Mouse (Mus musculus) MEL (cell line): Measurements from ENCODE around the gene Mfn2. TPM values are rescaled to one million over a fixed set of nuclear protein-coding genes. Genes with fewer than 3 reads are reported as not detected.

Experiments
- DNase-seq: peaks from one replicate; pipeline ENCODE4 v3.0.0; 2011; ENCODE audit warnings: low read depth, low spot score
- H3K27ac ChIP-seq: 2 replicates; pipeline ENCODE4 v1.5.1; 2012; ENCODE audit warnings: low read depth, mild to moderate bottlenecking, control low read depth, low read length, moderate library complexity; ENCODE audit not compliant: control insufficient read depth
- H3K27me3 ChIP-seq, 2 experiments: fragments of 150-350 bp in 1 of 2; sonication (generic) in 1 of 2; 2 replicates each; pipeline ENCODE4 v1.6.1; 2012; ENCODE audit warnings: low read length in 2 of 2, mild to moderate bottlenecking in 2 of 2, improper control_type of control experiment in 1 of 2, moderate library complexity in 1 of 2; ENCODE audit not compliant: insufficient read depth in 2 of 2, control insufficient read depth in 1 of 2
- H3K36me3 ChIP-seq, 2 experiments: 2 replicates each; pipeline ENCODE4 v1.6.1; 2012 to 2014; ENCODE audit warnings: low read length in 2 of 2, improper control_type of control experiment in 1 of 2, inconsistent platforms in 1 of 2, mild to moderate bottlenecking in 1 of 2; ENCODE audit not compliant: insufficient read depth in 2 of 2, control insufficient read depth in 1 of 2
- H3K4me1 ChIP-seq, 2 experiments: fragments of 150-350 bp in 1 of 2; sonication (generic) in 1 of 2; 2 replicates each; pipeline ENCODE4 v1.6.1; 2012; ENCODE audit warnings: low read length in 2 of 2, improper control_type of control experiment in 1 of 2, mild to moderate bottlenecking in 1 of 2; ENCODE audit not compliant: insufficient read depth in 2 of 2, control insufficient read depth in 1 of 2
- H3K4me3 ChIP-seq, 2 experiments: fragments of 150-350 bp in 1 of 2; sonication (generic) in 1 of 2; 2 replicates each; pipeline ENCODE4 v1.5.1; 2012; ENCODE audit warnings: low read depth in 2 of 2, low read length in 2 of 2, mild to moderate bottlenecking in 2 of 2, moderate library complexity in 2 of 2, control low read depth in 1 of 2, improper control_type of control experiment in 1 of 2; ENCODE audit not compliant: control insufficient read depth in 1 of 2, insufficient read depth in 1 of 2
- H3K79me2 ChIP-seq: 2 replicates; pipeline ENCODE4 v1.6.1; 2012; ENCODE audit warnings: mild to moderate bottlenecking, low read length, moderate library complexity; ENCODE audit not compliant: control insufficient read depth, poor library complexity, insufficient read depth
- H3K9ac ChIP-seq: 2 replicates; pipeline ENCODE4 v1.6.1; 2012; ENCODE audit warnings: low read depth, mild to moderate bottlenecking, control low read depth, low read length, moderate library complexity; ENCODE audit not compliant: control insufficient read depth, poor library complexity, severe bottlenecking
- H3K9me3 ChIP-seq: fragments of 150-350 bp; sonication (generic); replicated peaks from 2 replicates; pipeline ENCODE4 v1.6.1; 2012; ENCODE audit warnings: mild to moderate bottlenecking, low read length, improper control_type of control experiment, moderate library complexity; ENCODE audit not compliant: insufficient read depth
- BHLHE40 ChIP-seq: IDR thresholded peaks from 2 replicates; pipeline ENCODE4 v1.6.1; 2012; ENCODE audit warnings: low read depth, mild to moderate bottlenecking, inconsistent platforms, low read length, improper control_type of control experiment, borderline replicate concordance
- CHD2 ChIP-seq: IDR thresholded peaks from 2 replicates; pipeline ENCODE4 v1.6.1; 2011; ENCODE audit warnings: low read length, improper control_type of control experiment
- E2F4 ChIP-seq: IDR thresholded peaks from 2 replicates; pipeline ENCODE4 v1.6.1; 2011; ENCODE audit warnings: low read depth, low read length, improper control_type of control experiment, borderline replicate concordance
- ELF1 ChIP-seq: IDR thresholded peaks from 2 replicates; pipeline ENCODE4 v1.6.1; 2014; ENCODE audit warnings: low read depth, mild to moderate bottlenecking, inconsistent platforms, low read length, improper control_type of control experiment, moderate library complexity
- GATA1 ChIP-seq: IDR thresholded peaks from 2 replicates; pipeline ENCODE4 v1.6.1; 2011; ENCODE audit warnings: low read depth, low read length, improper control_type of control experiment
- HCFC1 ChIP-seq: IDR thresholded peaks from 2 replicates; pipeline ENCODE4 v1.6.1; 2012; ENCODE audit warnings: low read depth, mild to moderate bottlenecking, inconsistent platforms, low read length, improper control_type of control experiment, moderate library complexity
- KAT2A ChIP-seq: conservative IDR thresholded peaks from 2 replicates; pipeline ENCODE4 v1.6.1; 2012; ENCODE audit warnings: low read depth, low read length, improper control_type of control experiment, inconsistent platforms
- MAFK ChIP-seq: IDR thresholded peaks from 2 replicates; pipeline ENCODE4 v1.6.1; 2011; ENCODE audit warnings: low read depth, mild to moderate bottlenecking, low read length, improper control_type of control experiment, borderline replicate concordance
- MAX ChIP-seq: IDR thresholded peaks from 2 replicates; pipeline ENCODE4 v1.6.1; 2011; ENCODE audit warnings: low read length, improper control_type of control experiment
- MAZ ChIP-seq: IDR thresholded peaks from 2 replicates; pipeline ENCODE4 v1.6.1; 2012; ENCODE audit warnings: low read depth, mild to moderate bottlenecking, inconsistent platforms, low read length, improper control_type of control experiment
- MEF2A ChIP-seq: IDR thresholded peaks from 2 replicates; pipeline ENCODE4 v1.6.1; 2014; ENCODE audit warnings: low read depth, mild to moderate bottlenecking, inconsistent platforms, low read length, improper control_type of control experiment; ENCODE audit not compliant: poor library complexity, insufficient replicate concordance, severe bottlenecking; ENCODE audit errors: extremely low read depth
- MXI1 ChIP-seq: IDR thresholded peaks from 2 replicates; pipeline ENCODE4 v1.6.1; 2011; ENCODE audit warnings: mild to moderate bottlenecking, low read depth, low read length, improper control_type of control experiment
- MYC ChIP-seq: IDR thresholded peaks from 2 replicates; pipeline ENCODE4 v1.6.1; 2011; ENCODE audit warnings: low read depth, mild to moderate bottlenecking, low read length, improper control_type of control experiment, moderate library complexity
- POLR2AphosphoS2 ChIP-seq: IDR thresholded peaks from 2 replicates; pipeline ENCODE4 v1.6.1; 2011; ENCODE audit warnings: low read length, improper control_type of control experiment
- RAD21 ChIP-seq: IDR thresholded peaks from 2 replicates; pipeline ENCODE4 v1.6.1; 2011; ENCODE audit warnings: mild to moderate bottlenecking, low read depth, low read length, improper control_type of control experiment
- SIN3A ChIP-seq: IDR thresholded peaks from 2 replicates; pipeline ENCODE4 v1.6.1; 2012; ENCODE audit warnings: low read length, improper control_type of control experiment, inconsistent platforms
- TBP ChIP-seq: IDR thresholded peaks from 2 replicates; pipeline ENCODE4 v1.8.0; 2011; ENCODE audit warnings: low read depth, low read length, improper control_type of control experiment
- TCF12 ChIP-seq: IDR thresholded peaks from 2 replicates; pipeline ENCODE4 v1.6.1; 2014; ENCODE audit warnings: low read depth, mild to moderate bottlenecking, inconsistent platforms, low read length, improper control_type of control experiment, moderate library complexity
- ZC3H11A ChIP-seq: IDR thresholded peaks from 2 replicates; pipeline ENCODE4 v1.6.1; 2012; ENCODE audit warnings: low read depth, mild to moderate bottlenecking, inconsistent platforms, low read length, improper control_type of control experiment
- polyA plus RNA-seq, 2 experiments: library from polyadenylated mRNA; stranded (reverse) in 1 of 2; unstranded in 1 of 2; fragments of >175 nt in 1 of 2; fragments of >200 nt in 1 of 2; gene quantifications; 2 replicates each; pipeline versions ENCODE4 v1.2.1 to v1.2.4; 2012; ENCODE audit warnings: low replicate concordance in 2 of 2, low read depth in 1 of 2; ENCODE audit not compliant: insufficient read length in 2 of 2, insufficient read depth in 1 of 2, missing spikeins in 1 of 2
- total RNA-seq: library from RNA; depleted of rRNA; stranded (reverse); fragments of 300-350 nt; gene quantifications from 2 replicates; pipeline ENCODE4 v1.2.3, GENCODE M21; 2012

Mfn2 gene
- total and polyA plus RNA-seq, 3 experiments, result 19.0 to 32.8 TPM; not detected in 1

DNA sequence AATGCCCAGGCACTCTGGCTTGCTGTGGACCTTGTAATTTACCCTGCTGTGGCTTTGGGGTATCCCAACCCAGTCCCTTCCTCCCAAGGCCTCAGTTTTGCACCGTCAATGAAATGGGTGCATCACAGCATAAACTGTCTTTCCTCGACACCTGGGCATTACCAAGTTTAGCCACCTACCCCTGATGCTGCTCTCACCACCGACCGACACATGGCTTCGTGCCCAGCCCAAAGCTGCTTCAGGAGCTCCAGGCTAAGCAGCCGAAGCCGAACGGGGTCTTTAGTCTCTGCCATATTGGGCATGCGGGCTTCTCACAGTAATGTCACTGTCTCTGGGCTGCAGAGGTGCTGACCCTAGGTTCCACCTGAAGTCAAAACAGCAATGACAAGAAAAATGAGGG lies 38.4 kb downstream of the Mfn2 start:
- H3K9ac ChIP-seq, result no peak overlapping the region
- no peak for TF ChIP-seq MEF2A
- TF ChIP-seq, all 39 proteins: peak for 0
- H3K27me3 ChIP-seq, result no peaks in the 10 kb centered on the region
- no peaks in the 10 kb centered on the region; a peak in 1 of 4 replicates for H3K36me3 ChIP-seq
- peaks cover 5 to 14% of the 10 kb centered on the region in 2 experiments; a peak in 3 of 4 replicates for H3K4me1 ChIP-seq
- no peak overlapping the region for H3K27ac ChIP-seq
- H3K79me2 ChIP-seq, result peaks cover 18% of the 10 kb centered on the region
- H3K9me3 ChIP-seq, result no peaks in the 10 kb centered on the region
- no peak overlapping the region for H3K4me3 ChIP-seq
- DNase-seq, result no peak

DNA sequence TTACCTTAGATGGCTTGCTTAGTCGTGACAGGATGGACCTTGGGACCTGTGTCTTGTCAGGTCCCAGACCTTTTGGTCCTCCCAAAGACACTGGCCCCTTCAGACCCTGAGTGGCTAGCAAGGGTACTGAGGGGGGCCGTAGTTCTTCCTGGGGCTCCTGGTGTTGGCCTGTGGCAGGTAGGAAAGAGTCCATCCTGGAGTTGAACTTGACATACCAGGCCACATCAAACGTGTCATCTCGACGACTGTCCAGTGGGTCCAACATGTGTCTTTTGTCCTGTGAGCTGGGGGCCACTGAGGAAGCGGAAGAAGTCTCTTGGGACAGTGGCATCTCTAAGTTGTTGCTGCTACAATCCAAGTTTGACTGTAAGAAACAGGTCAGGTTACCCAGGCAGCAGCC lies 38.9 kb downstream of the Mfn2 start:
- peaks cover 18% of the 10 kb centered on the region for H3K79me2 ChIP-seq
- no peaks in the 10 kb centered on the region for H3K27me3 ChIP-seq
- no peaks in the 10 kb centered on the region; a peak in 1 of 4 replicates for H3K36me3 ChIP-seq
- TF ChIP-seq MAZ (no peak), TCF12 (no peak), MAX (no peak), BHLHE40 (no peak), SIN3A (no peak), GATA1 (no peak), MAFK (no peak), MYC (no peak), HCFC1 (no peak), TBP (no peak), ZC3H11A (no peak), ELF1 (no peak), E2F4 (no peak), CHD2 (no peak), MXI1 (no peak), KAT2A (no peak), POLR2AphosphoS2 (no peak), RAD21 (no peak)
- no peaks in the 10 kb centered on the region for H3K9me3 ChIP-seq
- peaks cover 5 to 14% of the 10 kb centered on the region in 2 experiments; a peak in 3 of 4 replicates for H3K4me1 ChIP-seq
- no peak overlapping the region for H3K27ac ChIP-seq
- no peak overlapping the region for H3K9ac ChIP-seq
- no peak for DNase-seq
- H3K4me3 ChIP-seq, result no peak overlapping the region
